Mouse (Mus musculus): ENCODE data around the gene Antxr2. TPM values are rescaled to one million over a fixed set of nuclear protein-coding genes. Genes with fewer than 3 reads are reported as not detected.
A peak's percentile ranks its signal among the peaks of the same experiment; 100 is the strongest.

The Antxr2 gene
- total and polyA plus RNA-seq, 2 experiments from 2014 or later: 1.9 to 5.1 TPM

DNA sequence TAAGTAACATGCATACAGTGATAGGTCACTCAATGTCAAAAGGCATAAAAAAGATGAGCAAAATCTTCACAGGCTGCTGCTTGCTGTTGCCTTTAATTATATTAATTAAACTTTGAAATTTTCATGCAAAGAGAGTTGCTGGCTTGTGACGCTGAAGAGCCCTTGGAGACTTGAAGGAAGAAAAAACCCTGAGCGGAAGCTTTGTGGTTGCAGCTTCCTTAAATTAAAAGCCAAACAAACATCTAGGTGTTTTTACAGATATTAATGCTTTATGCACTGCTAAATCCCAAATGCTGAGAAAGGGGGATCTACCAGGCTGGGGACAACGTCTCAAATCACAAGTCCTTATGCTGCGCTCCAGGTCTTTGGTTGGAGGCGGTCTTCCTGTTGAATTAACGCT, 145.4 kb downstream of the Antxr2 start:
- no peaks in the 10 kb centered on the region for H3K27me3 ChIP-seq (ENCODE audit: insufficient read depth, low read length)
- no peak for ATAC-seq
- H3K9me3 ChIP-seq (ENCODE audit: low read length): no peaks in the 10 kb centered on the region
- H3K9ac ChIP-seq: no peak overlapping the region
- H3K27ac ChIP-seq (ENCODE audit: low read depth, low read length): no peak overlapping the region
- H3K36me3 ChIP-seq (ENCODE audit: insufficient read depth): no peaks in the 10 kb centered on the region
- 93% methylated on average over 6 of the region's 6 CpGs for WGBS
- no peak for TF ChIP-seq CTCF (IDR thresholded peaks at IDR 0.05; ENCODE audit: low read depth)
- H3K4me1 ChIP-seq (ENCODE audit: insufficient read depth): no peaks in the 10 kb centered on the region
- no peak overlapping the region for H3K4me2 ChIP-seq (ENCODE audit: low read depth)
- no peak overlapping the region for H3K4me3 ChIP-seq (ENCODE audit: low read depth, low read length)
- DNase-seq: no peak

DNA sequence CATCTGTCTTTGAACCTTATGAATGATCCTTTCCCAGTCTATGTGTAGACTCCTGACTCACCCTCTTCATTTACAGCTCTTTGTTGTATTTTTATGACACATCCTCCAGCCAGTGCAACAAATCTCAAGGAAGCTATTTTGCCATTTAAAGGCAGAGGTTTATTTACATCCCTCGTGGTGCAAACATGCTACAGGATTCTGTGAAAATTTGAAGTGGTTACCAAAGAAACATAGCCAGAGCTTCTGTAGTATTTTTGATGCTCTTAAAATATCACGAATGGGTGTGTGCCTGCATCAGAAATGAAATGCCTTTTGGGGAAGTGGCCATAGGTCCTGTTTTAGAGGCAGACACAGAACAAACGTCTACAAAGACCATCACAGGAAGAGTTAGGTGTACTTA, 146.7 kb downstream of the Antxr2 start:
- WGBS: 61% methylated on average over 3 of the region's 3 CpGs
- ATAC-seq (peak; percentile 42; the same call in 1 of the 2 replicates), DNase-seq (peak; percentile 20)
- Histone ChIP-seq H3K36me3 (ENCODE audit: insufficient read depth) (no peaks in the 10 kb centered on the region), H3K4me3 (ENCODE audit: low read depth, low read length) (no peak overlapping the region), H3K4me2 (ENCODE audit: low read depth) (no peak overlapping the region), H3K9ac (no peak overlapping the region), H3K27me3 (ENCODE audit: insufficient read depth, low read length) (no peaks in the 10 kb centered on the region), H3K9me3 (ENCODE audit: low read length) (no peaks in the 10 kb centered on the region), H3K27ac (ENCODE audit: low read depth, low read length) (no peak overlapping the region), H3K4me1 (ENCODE audit: insufficient read depth) (no peaks in the 10 kb centered on the region)
- no peak for TF ChIP-seq CTCF (IDR thresholded peaks at IDR 0.05; ENCODE audit: low read depth)

DNA sequence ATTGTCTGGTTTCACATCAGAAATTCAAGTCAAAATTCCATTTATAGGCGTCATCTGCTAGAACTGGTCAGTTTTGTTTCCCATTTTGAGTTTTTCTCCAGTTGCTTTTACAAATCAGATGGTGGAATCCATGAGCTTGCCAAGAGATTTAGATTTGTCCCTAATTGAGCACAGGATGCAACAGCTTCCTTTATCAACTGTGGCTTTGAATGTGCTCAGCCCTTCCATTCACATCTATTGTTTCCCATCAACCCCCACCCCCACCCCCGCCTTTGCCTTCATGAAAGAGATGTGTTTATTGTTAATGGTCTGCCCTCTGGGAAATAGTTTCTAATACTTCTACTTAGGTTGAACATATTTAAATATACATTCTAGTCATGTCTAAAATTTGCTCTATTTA, 149.4 kb downstream of the Antxr2 start:
- no peak for DNase-seq

DNA sequence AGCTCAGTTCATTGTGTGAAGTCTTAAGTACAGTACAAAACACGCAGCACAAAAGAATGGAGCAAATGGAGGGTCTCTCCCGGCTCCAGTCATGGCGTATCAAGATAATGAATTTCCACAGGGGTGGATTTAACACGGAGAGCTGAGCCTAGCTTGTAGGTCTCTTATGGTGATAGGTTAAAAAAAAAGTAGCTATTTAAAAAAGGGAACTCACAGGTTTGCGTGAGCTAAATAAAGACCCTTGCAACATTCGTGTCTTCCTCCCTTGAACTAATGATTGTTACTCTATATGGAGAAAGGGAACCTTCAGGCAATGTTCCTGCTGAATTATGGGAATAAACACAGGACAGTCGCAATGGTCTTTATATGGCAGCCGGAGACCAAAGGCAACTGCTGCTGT, 150.7 kb downstream of the Antxr2 start:
- Histone ChIP-seq H3K4me1 (ENCODE audit: insufficient read depth) (no peaks in the 10 kb centered on the region), H3K27me3 (ENCODE audit: insufficient read depth, low read length) (no peaks in the 10 kb centered on the region), H3K4me3 (ENCODE audit: low read depth, low read length) (no peak overlapping the region), H3K9me3 (ENCODE audit: low read length) (no peaks in the 10 kb centered on the region), H3K4me2 (ENCODE audit: low read depth) (no peak overlapping the region), H3K36me3 (ENCODE audit: insufficient read depth) (no peaks in the 10 kb centered on the region), H3K9ac (no peak overlapping the region), H3K27ac (ENCODE audit: low read depth, low read length) (no peak overlapping the region)
- TF ChIP-seq CTCF (IDR thresholded peaks at IDR 0.05; ENCODE audit: low read depth): no peak
- no peak for ATAC-seq
- DNase-seq: no peak
- WGBS: 69% methylated on average over 8 of the region's 8 CpGs

More for the DNA sequence above, 149.4 kb downstream of the Antxr2 start:
- Histone ChIP-seq H3K9ac (no peak overlapping the region), H3K36me3 (ENCODE audit: insufficient read depth) (no peaks in the 10 kb centered on the region), H3K4me1 (ENCODE audit: insufficient read depth) (no peaks in the 10 kb centered on the region), H3K4me3 (ENCODE audit: low read depth, low read length) (no peak overlapping the region), H3K4me2 (ENCODE audit: low read depth) (no peak overlapping the region), H3K27ac (ENCODE audit: low read depth, low read length) (no peak overlapping the region), H3K9me3 (ENCODE audit: low read length) (no peaks in the 10 kb centered on the region), H3K27me3 (ENCODE audit: insufficient read depth, low read length) (no peaks in the 10 kb centered on the region)
- TF ChIP-seq CTCF (IDR thresholded peaks at IDR 0.05; ENCODE audit: low read depth): no peak
- ATAC-seq: no peak
- WGBS: 38% methylated on average over 2 of the region's 2 CpGs

DNA sequence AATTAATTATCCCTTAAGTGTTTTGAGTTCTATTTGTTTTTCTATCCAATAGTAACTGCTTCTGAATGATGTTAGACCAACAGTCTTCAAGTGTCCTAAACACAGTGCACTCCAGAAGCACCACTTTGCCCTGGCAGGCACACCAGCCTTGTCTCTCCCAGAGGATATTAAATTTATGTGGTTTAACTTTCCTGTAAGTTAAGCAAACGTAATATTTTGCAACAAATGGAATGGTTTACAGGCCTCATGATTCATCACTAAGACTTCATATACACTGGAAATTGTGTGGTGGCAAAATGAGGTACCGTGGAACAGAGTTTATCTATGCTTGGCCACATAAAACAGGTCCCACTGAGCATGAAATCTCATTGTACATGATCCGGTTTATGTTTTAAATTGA, 152.0 kb downstream of the Antxr2 start:
- no peak for TF ChIP-seq CTCF (IDR thresholded peaks at IDR 0.05; ENCODE audit: low read depth)
- no peak for ATAC-seq
- Histone ChIP-seq H3K36me3 (ENCODE audit: insufficient read depth) (no peaks in the 10 kb centered on the region), H3K27ac (ENCODE audit: low read depth, low read length) (no peak overlapping the region), H3K9ac (no peak overlapping the region), H3K27me3 (ENCODE audit: insufficient read depth, low read length) (no peaks in the 10 kb centered on the region), H3K4me2 (ENCODE audit: low read depth) (no peak overlapping the region), H3K9me3 (ENCODE audit: low read length) (no peaks in the 10 kb centered on the region), H3K4me1 (ENCODE audit: insufficient read depth) (no peaks in the 10 kb centered on the region), H3K4me3 (ENCODE audit: low read depth, low read length) (no peak overlapping the region)
- DNase-seq: no peak
- WGBS: 82% methylated on average over 3 of the region's 3 CpGs

DNA sequence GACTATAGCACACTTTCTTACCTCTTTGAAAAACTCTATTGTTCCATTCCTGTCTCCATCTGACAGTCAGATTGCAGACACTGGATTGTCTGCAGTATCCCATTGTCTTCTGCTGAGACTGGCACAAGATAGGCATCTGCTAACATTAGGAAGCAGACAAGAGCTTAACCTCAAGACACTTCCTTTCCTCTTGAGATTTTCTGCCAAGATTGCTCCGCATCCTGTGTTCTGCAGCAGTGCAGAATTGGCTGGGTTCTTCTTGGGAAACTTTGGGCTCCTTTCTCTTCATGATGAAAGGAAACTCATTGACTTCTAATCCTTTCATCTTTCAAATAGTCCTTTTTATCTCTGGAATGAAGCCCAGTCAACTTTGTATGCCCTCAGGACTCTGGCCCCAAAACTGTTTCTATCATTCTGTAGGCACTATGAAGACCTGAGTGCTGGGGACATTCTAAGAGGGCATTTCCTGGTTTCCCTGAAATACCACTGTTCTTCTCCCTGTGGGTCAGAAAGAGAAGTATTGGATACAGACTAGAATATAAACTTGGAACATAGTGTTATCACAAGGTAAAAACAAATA, 152.5 kb downstream of the Antxr2 start:
- no peak for ATAC-seq
- 63% methylated on average over 1 of the region's 1 CpGs for WGBS
- no peak for TF ChIP-seq CTCF (IDR thresholded peaks at IDR 0.05; ENCODE audit: low read depth)
- DNase-seq: no peak
- Histone ChIP-seq H3K4me3 (ENCODE audit: low read depth, low read length) (no peak overlapping the region), H3K9me3 (ENCODE audit: low read length) (no peaks in the 10 kb centered on the region), H3K36me3 (ENCODE audit: insufficient read depth) (no peaks in the 10 kb centered on the region), H3K4me1 (ENCODE audit: insufficient read depth) (no peaks in the 10 kb centered on the region), H3K27ac (ENCODE audit: low read depth, low read length) (no peak overlapping the region), H3K27me3 (ENCODE audit: insufficient read depth, low read length) (no peaks in the 10 kb centered on the region), H3K9ac (no peak overlapping the region), H3K4me2 (ENCODE audit: low read depth) (no peak overlapping the region)

DNA sequence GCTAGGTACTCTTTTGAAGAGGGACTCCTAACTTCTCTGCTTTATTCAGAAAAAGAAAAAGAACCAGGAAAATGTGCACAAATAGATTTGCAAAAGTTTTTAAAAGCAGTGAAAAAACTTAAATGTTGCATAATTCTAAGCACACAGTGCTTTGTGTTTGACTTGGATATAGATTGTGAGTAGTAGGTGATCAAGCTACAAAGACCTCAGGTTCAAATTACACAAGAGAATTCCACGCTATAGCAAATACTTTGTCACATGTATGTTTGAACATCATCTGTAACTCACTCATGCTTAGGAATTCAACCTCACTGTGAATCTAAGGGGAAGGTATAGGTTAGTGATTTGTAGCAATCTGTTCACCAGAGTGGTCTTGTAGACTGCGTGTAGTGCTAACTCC, 153.9 kb downstream of the Antxr2 start:
- Histone ChIP-seq H3K27me3 (ENCODE audit: insufficient read depth, low read length) (no peaks in the 10 kb centered on the region), H3K9me3 (ENCODE audit: low read length) (no peaks in the 10 kb centered on the region), H3K27ac (ENCODE audit: low read depth, low read length) (no peak overlapping the region), H3K4me2 (ENCODE audit: low read depth) (no peak overlapping the region), H3K4me1 (ENCODE audit: insufficient read depth) (no peaks in the 10 kb centered on the region), H3K36me3 (ENCODE audit: insufficient read depth) (no peaks in the 10 kb centered on the region), H3K9ac (no peak overlapping the region), H3K4me3 (ENCODE audit: low read depth, low read length) (no peak overlapping the region)
- no peak for TF ChIP-seq CTCF (IDR thresholded peaks at IDR 0.05; ENCODE audit: low read depth)
- ATAC-seq (no peak), DNase-seq (no peak)
- WGBS: 89% methylated on average over 2 of the region's 2 CpGs

All from forebrain, postnatal 0 days (tissue).